Mouse (Mus musculus) limb, embryonic 10.5 days (tissue): ENCODE data around the gene Slc5a5. TPM values are rescaled to one million over a fixed set of nuclear protein-coding genes. Genes with fewer than 3 reads are reported as not detected.

Experiments used
- DNase-seq: peaks from one replicate; pipeline ENCODE4 v3.0.0-alpha.2; 2017; ENCODE audit warnings: low spot score
- H3K27ac ChIP-seq: fragments of 300-500 bp; sonication (generic); 2 replicates; pipeline ENCODE4 v1.5.1; 2016; ENCODE audit warnings: mild to moderate bottlenecking
- H3K27me3 ChIP-seq: fragments of 300-500 bp; sonication (generic); 2 replicates; pipeline ENCODE4 v1.6.1; 2016; ENCODE audit warnings: low read depth, mild to moderate bottlenecking; ENCODE audit not compliant: poor library complexity, severe bottlenecking
- H3K36me3 ChIP-seq: fragments of 300-500 bp; sonication (generic); 2 replicates; pipeline ENCODE4 v1.6.1; 2016; ENCODE audit warnings: mild to moderate bottlenecking, moderate library complexity
- H3K4me1 ChIP-seq: fragments of 300-500 bp; sonication (generic); 2 replicates; pipeline ENCODE4 v1.6.1; 2016
- H3K4me3 ChIP-seq: fragments of 300-500 bp; sonication (generic); 2 replicates; pipeline ENCODE4 v1.5.1; 2016; ENCODE audit warnings: mild to moderate bottlenecking, moderate library complexity
- H3K9me3 ChIP-seq: fragments of 300-500 bp; sonication (generic); replicated peaks from 2 replicates; pipeline ENCODE4 v1.6.1; 2016; ENCODE audit warnings: mild to moderate bottlenecking
- WGBS: fragments of 180-500 bp; shearing (Covaris S2); methylation state at CpG from one replicate; pipeline ENCODE4 v1.1.7; 2016; 5-methylcytosine and 5-hydroxymethylcytosine counted together
- polyA plus RNA-seq: library from polyadenylated mRNA; unstranded; fragments of >200 nt; fragmentation: Nextera tagmentation; extraction: Ambion mirVana; gene quantifications from 2 replicates; pipeline ENCODE4 v1.2.1, GENCODE M21; 2016

Slc5a5 gene
- polyA plus RNA-seq, 1 experiment from 2014 or later, result 0.23 TPM

DNA sequence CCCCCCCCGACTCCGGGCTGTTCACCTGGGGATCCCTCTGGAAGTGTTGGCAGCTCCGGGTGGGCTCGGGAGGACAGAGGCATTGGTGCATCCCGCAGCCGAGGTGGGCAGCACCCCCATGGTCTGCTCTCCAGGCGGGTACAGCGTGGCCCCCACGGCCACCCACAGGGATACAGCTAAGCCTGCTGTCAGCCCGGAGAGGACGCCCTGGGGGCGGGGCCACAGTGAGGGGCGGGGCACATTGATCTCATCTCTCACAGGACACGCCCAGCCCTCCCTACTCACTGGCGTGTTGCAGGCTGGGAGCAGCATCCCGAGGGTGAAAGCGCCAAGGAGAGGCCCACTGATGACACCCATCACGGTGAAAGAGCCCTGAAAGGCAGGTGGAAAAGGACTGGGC, 4.9 kb downstream of the Slc5a5 start:
- 0 out of 2 replicates have a peak, but pooled peaks cover 2% of the 10 kb centered on the region for H3K36me3 ChIP-seq
- H3K27me3 ChIP-seq, result peaks cover 60% of the 10 kb centered on the region
- H3K27ac ChIP-seq, result no peak overlapping the region
- DNase-seq, result peak; percentile 50
- WGBS, result 5% methylated on average over 18 of the region's 18 CpGs
- peak overlapping the region; percentile 21; the same call in 1 of the 2 replicates for H3K4me3 ChIP-seq
- H3K9me3 ChIP-seq, result no peaks in the 10 kb centered on the region
- peaks cover 18% of the 10 kb centered on the region for H3K4me1 ChIP-seq

DNA sequence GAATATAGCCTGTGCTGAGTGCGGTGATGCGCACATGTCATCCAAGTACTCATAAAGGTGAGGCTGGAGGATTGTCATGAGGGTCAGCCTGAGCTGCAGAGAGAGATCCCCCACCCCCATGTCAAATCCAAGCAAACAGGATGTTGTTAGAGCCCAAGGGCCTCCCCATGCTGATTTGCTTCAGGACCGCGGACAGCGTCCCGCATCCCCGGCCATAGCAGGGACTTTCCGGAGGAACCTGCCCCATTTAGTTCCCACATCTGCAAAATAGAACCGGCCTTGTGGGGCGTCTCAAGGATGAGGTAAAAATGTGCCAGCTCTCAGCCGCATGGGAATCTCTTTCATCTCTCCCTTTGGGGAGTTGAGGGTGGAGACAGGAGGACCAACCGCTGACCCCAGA, 6.9 kb downstream of the Slc5a5 start:
- Histone ChIP-seq H3K27ac (no peak overlapping the region), H3K9me3 (no peaks in the 10 kb centered on the region), H3K4me3 (no peak overlapping the region), H3K4me1 (peaks cover 8% of the 10 kb centered on the region), H3K36me3 (0 out of 2 replicates have a peak, but pooled peaks cover 2% of the 10 kb centered on the region), H3K27me3 (peaks cover 40% of the 10 kb centered on the region)
- WGBS, result 12% methylated on average over 12 of the region's 12 CpGs
- peak; percentile 76 for DNase-seq

- H3K27ac ChIP-seq, result no peak overlapping the region
- peaks cover 31% of the 10 kb centered on the region for H3K27me3 ChIP-seq
- H3K4me1 ChIP-seq, result peaks cover 18% of the 10 kb centered on the region
- DNase-seq, result no peak
- 0 out of 2 replicates have a peak, but pooled peaks cover 2% of the 10 kb centered on the region for H3K36me3 ChIP-seq
- no peaks in the 10 kb centered on the region for H3K9me3 ChIP-seq
- 95% methylated on average over 10 of the region's 10 CpGs for WGBS
- H3K4me3 ChIP-seq, result no peak overlapping the region
These were observed 7.9 kb downstream of the Slc5a5 start for GRCm38 (mm10) chr8:70884683-70885082.

DNA sequence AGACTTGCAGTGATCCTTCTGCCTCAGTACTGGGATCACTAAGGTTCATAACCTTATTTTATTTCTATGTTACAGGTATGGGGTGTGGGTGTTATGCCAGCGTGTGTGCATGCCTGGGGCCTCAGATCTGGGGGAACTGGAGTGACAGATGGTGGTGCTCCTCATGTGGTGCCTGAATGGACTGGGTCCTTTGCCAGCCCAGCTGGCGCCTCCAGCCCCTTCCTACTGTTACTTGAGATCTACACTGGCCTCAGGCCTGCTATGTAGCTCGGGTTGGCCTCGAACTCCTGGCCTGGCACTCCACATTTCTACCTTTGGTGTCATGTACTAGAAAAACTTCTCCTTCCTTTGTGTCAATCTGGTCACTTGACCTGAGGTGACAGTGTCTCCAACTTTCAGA, 8.4 kb downstream of the Slc5a5 start:
- no peaks in the 10 kb centered on the region for H3K9me3 ChIP-seq
- DNase-seq, result no peak

GRCm38 (mm10) chr8:70880546-70880945, 12.0 kb downstream of the Slc5a5 start:
- no peaks in the 10 kb centered on the region for H3K27me3 ChIP-seq
- H3K9me3 ChIP-seq, result no peaks in the 10 kb centered on the region
- WGBS, result 24% methylated on average over 11 of the region's 11 CpGs
- H3K36me3 ChIP-seq, result no peaks in the 10 kb centered on the region
- peaks cover 16% of the 10 kb centered on the region for H3K4me1 ChIP-seq
- peak overlapping the region; percentile 0; the same call in 1 of the 2 replicates for H3K27ac ChIP-seq
- DNase-seq, result no peak
- no peak overlapping the region for H3K4me3 ChIP-seq

More for the DNA sequence above, 8.4 kb downstream of the Slc5a5 start:
- 84% methylated on average over 4 of the region's 4 CpGs for WGBS
- Histone ChIP-seq H3K4me1 (peaks cover 21% of the 10 kb centered on the region), H3K4me3 (no peak overlapping the region), H3K27me3 (peaks cover 26% of the 10 kb centered on the region), H3K27ac (no peak overlapping the region), H3K36me3 (0 out of 2 replicates have a peak, but pooled peaks cover 1% of the 10 kb centered on the region)

- no peaks in the 10 kb centered on the region for H3K36me3 ChIP-seq
- no peaks in the 10 kb centered on the region for H3K27me3 ChIP-seq
- WGBS, result 6% methylated on average over 4 of the region's 4 CpGs
- H3K4me1 ChIP-seq, result peaks cover 16% of the 10 kb centered on the region
- no peak overlapping the region for H3K4me3 ChIP-seq
- peak overlapping the region; percentile 0; the same call in 1 of the 2 replicates for H3K27ac ChIP-seq
- no peaks in the 10 kb centered on the region for H3K9me3 ChIP-seq
- no peak for DNase-seq
These were observed 12.4 kb downstream of the Slc5a5 start for GRCm38 (mm10) chr8:70880126-70880525.

- Histone ChIP-seq H3K9me3 (no peaks in the 10 kb centered on the region), H3K36me3 (no peaks in the 10 kb centered on the region), H3K4me1 (peaks cover 16% of the 10 kb centered on the region), H3K27me3 (no peaks in the 10 kb centered on the region), H3K27ac (no peak overlapping the region), H3K4me3 (no peak overlapping the region)
- no peak for DNase-seq
- 61% methylated on average over 4 of the region's 4 CpGs for WGBS
These were observed 13.1 kb downstream of the Slc5a5 start for GRCm38 (mm10) chr8:70879500-70879899.

DNA sequence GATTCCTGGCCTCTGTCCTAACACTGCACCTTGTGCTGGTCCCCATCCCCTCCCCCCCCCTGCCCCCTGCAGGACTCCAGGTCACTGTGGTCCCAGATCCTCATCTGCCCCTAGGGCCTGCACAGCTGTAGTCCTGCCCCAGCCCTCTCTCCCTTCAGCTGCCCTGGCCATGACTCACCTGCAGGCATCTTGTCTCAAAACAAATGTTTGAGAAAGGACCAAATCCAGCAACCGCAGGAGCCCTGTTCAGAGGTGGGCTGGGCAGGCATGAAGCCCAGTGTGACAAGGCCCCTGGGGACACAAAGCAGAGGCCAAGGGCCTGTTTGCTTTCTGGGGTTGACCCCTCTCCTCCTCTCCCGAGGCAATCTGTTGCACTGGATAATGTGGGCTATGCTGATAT, 14.4 kb downstream of the Slc5a5 start:
- H3K4me3 ChIP-seq, result no peak overlapping the region
- no peaks in the 10 kb centered on the region for H3K9me3 ChIP-seq
- no peaks in the 10 kb centered on the region for H3K36me3 ChIP-seq
- no peaks in the 10 kb centered on the region for H3K27me3 ChIP-seq
- WGBS, result 53% methylated on average over 2 of the region's 2 CpGs
- no peak for DNase-seq
- H3K27ac ChIP-seq, result no peak overlapping the region
- H3K4me1 ChIP-seq, result peaks cover 16% of the 10 kb centered on the region

GRCm38 (mm10) chr8:70876382-70876781, 16.2 kb downstream of the Slc5a5 start:
- Histone ChIP-seq H3K4me1 (peaks cover 28% of the 10 kb centered on the region), H3K9me3 (no peaks in the 10 kb centered on the region), H3K27me3 (no peaks in the 10 kb centered on the region), H3K4me3 (no peak overlapping the region), H3K27ac (no peak overlapping the region), H3K36me3 (no peaks in the 10 kb centered on the region)
- WGBS, result 68% methylated on average over 4 of the region's 4 CpGs
- no peak for DNase-seq

GRCm38 (mm10) chr8:70874441-70874840, 18.1 kb downstream of the Slc5a5 start:
- peak overlapping the region; percentile 10; the same call in 1 of the 2 replicates for H3K4me3 ChIP-seq
- no peaks in the 10 kb centered on the region for H3K9me3 ChIP-seq
- 92% methylated on average over 13 of the region's 13 CpGs for WGBS
- H3K36me3 ChIP-seq, result peaks cover 3% of the 10 kb centered on the region; the same call in 1 of the 2 replicates
- DNase-seq, result no peak
- peaks cover 19% of the 10 kb centered on the region for H3K4me1 ChIP-seq
- no peaks in the 10 kb centered on the region for H3K27me3 ChIP-seq
- H3K27ac ChIP-seq, result peak overlapping the region; percentile 89

DNA sequence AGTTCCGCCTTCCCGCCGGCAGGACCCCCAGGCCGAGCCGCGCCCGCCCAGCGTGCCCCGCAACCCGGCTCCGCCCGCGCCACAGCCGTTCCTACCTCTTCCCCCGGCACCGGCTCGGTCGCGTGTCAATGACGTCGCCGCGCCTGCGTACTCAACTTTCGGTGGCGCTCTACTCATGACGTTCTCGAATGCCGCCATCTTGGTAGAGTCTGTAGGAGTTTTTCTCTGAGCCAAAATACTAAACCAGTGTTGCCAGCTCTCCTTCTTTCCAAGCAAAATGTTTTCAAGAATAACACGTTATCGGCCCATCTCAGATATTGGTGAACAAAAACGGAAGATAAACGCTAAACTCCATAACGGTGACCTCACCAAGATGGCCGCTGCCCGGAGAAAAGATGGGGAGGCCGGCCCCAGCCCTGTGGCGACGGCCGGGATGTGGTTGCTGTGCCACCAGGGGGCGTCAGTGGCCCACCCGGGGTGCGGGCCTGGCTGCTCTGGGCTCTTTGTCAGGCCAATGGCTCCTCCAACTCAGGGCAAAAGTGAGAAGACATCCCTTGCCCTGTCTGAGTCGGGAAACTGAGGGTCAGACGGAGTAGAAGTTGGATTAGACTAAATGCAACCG, 19.1 kb downstream of the Slc5a5 start, which contains the start of gene Ccdc124:
Gene Ccdc124, minus strand, starts transcription at position 572 of the 622 bp plus-strand sequence.
- WGBS, result under 1% methylated on average over 46 of the region's 46 CpGs
- Histone ChIP-seq H3K27me3 (no peaks in the 10 kb centered on the region), H3K9me3 (no peaks in the 10 kb centered on the region), H3K4me1 (peaks cover 29% of the 10 kb centered on the region), H3K4me3 (peak within 1 kb of the TSS; percentile 77), H3K36me3 (peaks cover 8% of the 10 kb centered on the region; the same call in 1 of the 2 replicates), H3K27ac (peak within 1 kb of the TSS; percentile 89)
- DNase-seq, result peak; percentile 98

DNA sequence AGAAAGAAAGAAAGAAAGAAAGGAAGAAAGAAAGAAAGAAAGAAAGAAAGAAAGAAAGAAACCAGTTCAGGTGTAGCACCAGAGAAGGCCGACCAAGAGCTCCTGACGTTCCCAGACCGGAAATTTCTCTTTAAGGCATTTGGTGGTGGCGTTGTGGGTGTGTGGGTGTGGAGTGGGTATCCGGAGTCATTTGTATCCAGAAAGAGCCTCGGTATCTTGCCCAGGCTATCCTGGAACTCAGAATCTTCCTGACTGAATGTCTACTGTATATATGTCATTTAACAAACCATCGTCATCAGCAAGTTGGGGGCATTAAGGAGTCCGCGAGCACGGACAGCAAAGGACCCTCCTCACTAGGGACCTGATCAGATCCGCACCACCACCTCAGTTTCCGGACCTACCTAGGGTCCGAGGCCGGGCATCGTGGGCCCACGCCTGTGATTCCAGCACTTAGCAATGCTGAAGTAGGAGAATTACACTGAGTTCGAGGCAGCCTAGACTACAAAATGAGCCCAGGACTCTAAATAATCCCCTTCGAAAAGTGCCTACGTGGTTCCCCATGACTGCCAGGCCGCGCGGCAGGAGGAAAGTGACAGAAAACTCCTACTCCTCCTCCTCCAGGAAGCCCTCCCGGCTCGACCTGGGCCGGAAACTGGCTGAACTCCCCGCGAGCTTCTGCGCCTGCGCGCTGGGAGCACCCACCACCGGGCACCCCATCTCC, 19.8 kb downstream of the Slc5a5 start:
- no peak for DNase-seq
- Histone ChIP-seq H3K9me3 (no peaks in the 10 kb centered on the region), H3K27me3 (no peaks in the 10 kb centered on the region), H3K36me3 (peaks cover 15% of the 10 kb centered on the region), H3K27ac (peak overlapping the region; percentile 89), H3K4me3 (peak overlapping the region; percentile 77), H3K4me1 (peaks cover 35% of the 10 kb centered on the region)
- 8% methylated on average over 31 of the region's 31 CpGs for WGBS

GRCm38 (mm10) chr8:70871195-70871807, 21.3 kb downstream of the Slc5a5 start:
- Histone ChIP-seq H3K36me3 (peaks cover 19% of the 10 kb centered on the region), H3K4me3 (no peak overlapping the region), H3K27ac (no peak overlapping the region), H3K9me3 (no peaks in the 10 kb centered on the region), H3K27me3 (no peaks in the 10 kb centered on the region), H3K4me1 (peaks cover 43% of the 10 kb centered on the region)
- no peak for DNase-seq
- 89% methylated on average over 5 of the region's 5 CpGs for WGBS
